Mouse (Mus musculus) kidney, embryonic 16.5 days (tissue): ENCODE data around the gene Wdr13. TPM values are rescaled to one million over a fixed set of nuclear protein-coding genes. Genes with fewer than 3 reads are reported as not detected.
"Not testable (repeated sequence)": the region's sequence is repeated elsewhere in the genome, so short reads cannot be mapped to it uniquely, and the experiment has no call there.

Experiments
- ATAC-seq: fragments of 200-750 bp; cut with Nextera tagmentation; 2 replicates; pipeline ENCODE4 v1.8.0; 2017; ENCODE audit warnings: moderate TSS enrichment; ENCODE audit not compliant: low FRiP score, low TSS enrichment
- H3K27ac ChIP-seq: fragments of 300-500 bp; sonication (generic); 2 replicates; pipeline ENCODE4 v1.5.1; 2014; ENCODE audit warnings: low read length
- H3K27me3 ChIP-seq: fragments of 300-500 bp; sonication (generic); 2 replicates; pipeline ENCODE4 v1.6.1; 2014; ENCODE audit warnings: low read length, control low read depth, mixed read lengths; ENCODE audit not compliant: insufficient read depth
- H3K36me3 ChIP-seq: fragments of 300-500 bp; sonication (generic); 2 replicates; pipeline ENCODE4 v1.6.1; 2014; ENCODE audit warnings: low read length, control low read depth, mixed read lengths; ENCODE audit not compliant: insufficient read depth
- H3K4me1 ChIP-seq: fragments of 300-500 bp; sonication (generic); 2 replicates; pipeline ENCODE4 v1.6.1; 2014; ENCODE audit warnings: low read length, control low read depth, mixed read lengths; ENCODE audit not compliant: insufficient read depth
- H3K4me2 ChIP-seq: fragments of 300-500 bp; sonication (generic); replicated peaks from 2 replicates; pipeline ENCODE4 v1.6.1; 2014; ENCODE audit warnings: low read depth, low read length
- H3K4me3 ChIP-seq: fragments of 300-500 bp; sonication (generic); 2 replicates; pipeline ENCODE4 v1.5.1; 2014; ENCODE audit warnings: mild to moderate bottlenecking, low read length
- H3K9ac ChIP-seq: fragments of 300-500 bp; sonication (generic); replicated peaks from 2 replicates; pipeline ENCODE4 v1.6.1; 2014; ENCODE audit warnings: low read length
- H3K9me3 ChIP-seq: fragments of 300-500 bp; sonication (generic); 2 replicates; pipeline ENCODE4 v1.6.1; 2016; ENCODE audit warnings: low read length, control low read depth
- WGBS: fragments of 180-500 bp; shearing (Covaris S2); extraction: QIAGEN DNeasy Blood & Tissue Kit; methylation state at CpG from one replicate; pipeline ENCODE4 v1.1.7; 2014; 5-methylcytosine and 5-hydroxymethylcytosine counted together
- polyA plus RNA-seq: library from polyadenylated mRNA; unstranded; fragments of >200 nt; fragmentation: Nextera tagmentation; extraction: Ambion mirVana; gene quantifications from 2 replicates; pipeline ENCODE4 v1.2.1, GENCODE M21; 2015

The Wdr13 gene
- polyA plus RNA-seq, 1 experiment from 2014 or later: 29.6 TPM

GRCm38 (mm10) chrX:8090954-8091347 lies 41.7 kb downstream of the Wdr13 start:
- not testable (repeated sequence) for H3K4me1 ChIP-seq, H3K4me2 ChIP-seq, H3K9ac ChIP-seq, H3K4me3 ChIP-seq, H3K27ac ChIP-seq, H3K27me3 ChIP-seq, ATAC-seq, H3K36me3 ChIP-seq, H3K9me3 ChIP-seq
- WGBS: 73% methylated on average over 4 of the region's 5 CpGs

- no peak within 1 kb of the TSS for H3K4me3 ChIP-seq
- no peaks in the 10 kb centered on the region for H3K36me3 ChIP-seq
- no peak within 1 kb of the TSS for H3K4me2 ChIP-seq
- no peaks in the 10 kb centered on the region for H3K4me1 ChIP-seq
- 84% methylated on average over 14 of the region's 14 CpGs for WGBS
- peak within 1 kb of the TSS; percentile 38; the same call in 1 of the 2 replicates for H3K27ac ChIP-seq
- H3K27me3 ChIP-seq: no peaks in the 10 kb centered on the region
- no peaks in the 10 kb centered on the region for H3K9me3 ChIP-seq
- no peak for ATAC-seq
- H3K9ac ChIP-seq: no peak within 1 kb of the TSS
Measured at GRCm38 (mm10) chrX:8090346-8090953, 42.2 kb downstream of the Wdr13 start, which contains the start of gene Was. Gene Was, minus strand, starts transcription at chrX:8090498.

- no peaks in the 10 kb centered on the region for H3K36me3 ChIP-seq
- H3K9me3 ChIP-seq: no peaks in the 10 kb centered on the region
- H3K27ac ChIP-seq: 0 out of 2 replicates have a peak overlapping the region, but pooled peaks have one; percentile 38
- H3K27me3 ChIP-seq: no peaks in the 10 kb centered on the region
- 66% methylated on average over 3 of the region's 3 CpGs for WGBS
- peak; percentile 74 for ATAC-seq
- no peak overlapping the region for H3K9ac ChIP-seq
- no peak overlapping the region for H3K4me2 ChIP-seq
- H3K4me3 ChIP-seq: no peak overlapping the region
- no peaks in the 10 kb centered on the region for H3K4me1 ChIP-seq
Measured at GRCm38 (mm10) chrX:8089746-8090145, 42.9 kb downstream of the Wdr13 start.

GRCm38 (mm10) chrX:8085611-8086010 lies 47.1 kb downstream of the Wdr13 start:
- Histone ChIP-seq H3K27ac (no peak overlapping the region), H3K27me3 (no peaks in the 10 kb centered on the region), H3K9ac (no peak overlapping the region), H3K36me3 (no peaks in the 10 kb centered on the region), H3K9me3 (no peaks in the 10 kb centered on the region), H3K4me2 (no peak overlapping the region), H3K4me3 (no peak overlapping the region), H3K4me1 (no peaks in the 10 kb centered on the region)
- no peak for ATAC-seq
- WGBS: 76% methylated on average over 8 of the region's 8 CpGs

GRCm38 (mm10) chrX:8084771-8085259 lies 47.9 kb downstream of the Wdr13 start:
- Histone ChIP-seq H3K4me3 (no peak overlapping the region), H3K27me3 (no peaks in the 10 kb centered on the region), H3K9ac (no peak overlapping the region), H3K9me3 (no peaks in the 10 kb centered on the region), H3K27ac (no peak overlapping the region), H3K4me1 (no peaks in the 10 kb centered on the region), H3K36me3 (no peaks in the 10 kb centered on the region), H3K4me2 (no peak overlapping the region)
- 79% methylated on average over 6 of the region's 6 CpGs for WGBS
- no peak for ATAC-seq

GRCm38 (mm10) chrX:8075104-8075503 lies 57.6 kb downstream of the Wdr13 start:
- peaks cover 3% of the 10 kb centered on the region; the same call in 1 of the 2 replicates for H3K9me3 ChIP-seq
- H3K4me2 ChIP-seq: peak overlapping the region; percentile 57
- no peaks in the 10 kb centered on the region for H3K27me3 ChIP-seq
- peak overlapping the region; percentile 69 for H3K9ac ChIP-seq
- peak; percentile 14; the same call in 1 of the 2 replicates for ATAC-seq
- 35% methylated on average over 3 of the region's 3 CpGs for WGBS
- H3K36me3 ChIP-seq: peaks cover 15% of the 10 kb centered on the region; the same call in 1 of the 2 replicates
- H3K4me3 ChIP-seq: peak overlapping the region; percentile 46
- peak overlapping the region; percentile 68; the same call in 1 of the 2 replicates for H3K27ac ChIP-seq
- no peaks in the 10 kb centered on the region for H3K4me1 ChIP-seq

- Histone ChIP-seq H3K9me3 (peaks cover 3% of the 10 kb centered on the region; the same call in 1 of the 2 replicates), H3K4me3 (peak within 1 kb of the TSS; percentile 65), H3K36me3 (peaks cover 16% of the 10 kb centered on the region; the same call in 1 of the 2 replicates), H3K4me1 (no peaks in the 10 kb centered on the region), H3K9ac (peak within 1 kb of the TSS; percentile 77), H3K27me3 (no peaks in the 10 kb centered on the region), H3K27ac (peak within 1 kb of the TSS; percentile 93), H3K4me2 (peak within 1 kb of the TSS; percentile 57)
- WGBS: 24% methylated on average over 28 of the region's 46 CpGs
- ATAC-seq: peak; percentile 99
Measured at GRCm38 (mm10) chrX:8074430-8075014, 58.2 kb downstream of the Wdr13 start, which contains the start of gene Suv39h1. Gene Suv39h1, minus strand, starts transcription at chrX:8074760.

GRCm38 (mm10) chrX:8073881-8074429 lies 58.7 kb downstream of the Wdr13 start:
- Histone ChIP-seq H3K27ac (peak overlapping the region; percentile 93), H3K36me3 (peaks cover 16% of the 10 kb centered on the region; the same call in 1 of the 2 replicates), H3K27me3 (no peaks in the 10 kb centered on the region), H3K4me1 (no peaks in the 10 kb centered on the region), H3K4me3 (peak overlapping the region; percentile 65), H3K9ac (peak overlapping the region; percentile 77), H3K4me2 (peak overlapping the region; percentile 50), H3K9me3 (peaks cover 3% of the 10 kb centered on the region; the same call in 1 of the 2 replicates)
- peak; percentile 16; the same call in 1 of the 2 replicates for ATAC-seq
- WGBS: 17% methylated on average over 47 of the region's 64 CpGs
